Mouse (Mus musculus): Measurements from ENCODE around the gene Churc1. TPM values are rescaled to one million over a fixed set of nuclear protein-coding genes. Genes with fewer than 3 reads are reported as not detected.

Gene Churc1
- total RNA-seq, 2 experiments from 2014 or later, result 91.6 to 92.1 TPM

Other genes starting within 250 kb of the Churc1 start
- gene Plekhg3, start 234.6 kb upstream of the Churc1 start, total RNA-seq (2021), result 10 to 100 TPM; 10.6 to 11.4 TPM
- 10 to 100 TPM; 85.1 to 89.0 TPM for gene Sptb, start 55.0 kb upstream of the Churc1 start, total RNA-seq (2021)
- 10 to 100 TPM; 11.0 to 15.6 TPM for gene Fntb, start 51 bp downstream of the Churc1 start, total RNA-seq (2021)
- gene Gpx2, start 30.0 kb downstream of the Churc1 start, total RNA-seq (2021), result under 1 TPM in 1 of 2 experiments, not detected in 1; 0.80 TPM
- gene Rab15, start 57.4 kb downstream of the Churc1 start, total RNA-seq (2021), result under 1 TPM; 0.42 to 0.62 TPM
- gene Max, start 196.7 kb downstream of the Churc1 start, total RNA-seq (2021), result 10 to 100 TPM; 61.4 to 70.4 TPM

Data from heart, adult 18-20 months (tissue).